Mouse (Mus musculus): ENCODE data around the gene Sec63.

- no peak for TF ChIP-seq CTCF (IDR thresholded peaks at IDR 0.05)
- TF ChIP-seq EP300 (IDR thresholded peaks at IDR 0.05), result no peak
Observed at GRCm38 (mm10) chr10:42864696-42865095, 103.4 kb downstream of the Sec63 start.
